In the genomic region with DNA sequence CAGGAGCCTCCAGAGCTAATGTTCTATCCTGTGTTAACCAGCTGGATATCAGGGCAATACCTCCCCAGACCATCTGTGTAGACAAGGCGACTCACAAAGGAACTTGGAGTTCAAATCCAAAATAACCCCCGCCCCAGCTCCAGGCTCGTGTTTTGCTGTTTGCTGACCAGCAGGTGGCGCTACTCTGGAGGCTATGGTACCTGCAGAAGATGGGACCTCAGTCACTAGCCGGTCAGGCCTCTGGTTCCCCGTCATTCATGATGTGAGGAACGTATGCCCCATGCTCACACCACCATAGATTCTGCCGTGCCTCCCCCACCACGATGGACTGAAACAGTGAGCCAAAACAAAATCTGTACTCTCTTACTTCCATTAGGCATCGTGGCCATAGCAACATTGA, we compare ENCODE assay signal across 9 mouse cellular contexts. TPM values are rescaled to one million over a fixed set of nuclear protein-coding genes. Genes with fewer than 3 reads are reported as not detected.
DNase-seq lines count a peak whose midpoint lies in the region; ATAC-seq lines count a peak whose summit lies in the region.
"Had no signal": no experiment of that assay in that cellular context is flagged by ENCODE, and none has a peak within 500 bp of the region (broad histone marks: within the 10 kb centered on the region; RNA-seq: fewer than 3 reads in every experiment).

No protein-coding gene starts in this region.

- no peak overlapping the region for H3K9ac ChIP-seq in forebrain, embryonic 13.5 days
- no peak overlapping the region for H3K9ac ChIP-seq in intestine, embryonic 16.5 days (ENCODE audit: low read depth, low read length)
- H3K9ac ChIP-seq: embryonic facial prominence, embryonic 12.5 days; limb, embryonic 13.5 days had no signal

- ATAC-seq in common myeloid progenitor, adult 5-6 weeks (replicated peaks; ENCODE audit: low read depth, poor library complexity, severe bottlenecking), result 0 out of 2 replicates have a peak, but pooled peaks have one; percentile 42
- no peak for ATAC-seq in forebrain, embryonic 13.5 days
- no peak for ATAC-seq in intestine, embryonic 16.5 days

- no peak overlapping the region for H3K27ac ChIP-seq in forebrain, embryonic 13.5 days
- no peak overlapping the region for H3K27ac ChIP-seq in intestine, embryonic 16.5 days (ENCODE audit: low read length)
- H3K27ac ChIP-seq: embryonic facial prominence, embryonic 12.5 days; limb, embryonic 13.5 days had no signal

- H3K27me3 ChIP-seq in forebrain, embryonic 13.5 days, result no peaks in the 10 kb centered on the region
- H3K27me3 ChIP-seq in intestine, embryonic 16.5 days (replicated peaks; ENCODE audit: control insufficient read depth, insufficient read depth, low read length), result no peaks in the 10 kb centered on the region
- H3K27me3 ChIP-seq: embryonic facial prominence, embryonic 12.5 days had no signal

- H3K36me3 ChIP-seq in forebrain, embryonic 13.5 days (ENCODE audit: poor library complexity, severe bottlenecking), result no peaks in the 10 kb centered on the region
- no peaks in the 10 kb centered on the region for H3K36me3 ChIP-seq in intestine, embryonic 16.5 days (ENCODE audit: control insufficient read depth, insufficient read depth, low read length)
- H3K36me3 ChIP-seq: embryonic facial prominence, embryonic 12.5 days; limb, embryonic 13.5 days had no signal

- H3K4me2 ChIP-seq in forebrain, embryonic 13.5 days, result no peak overlapping the region
- no peak overlapping the region for H3K4me2 ChIP-seq in intestine, embryonic 16.5 days (ENCODE audit: low read depth, low read length)
- H3K4me2 ChIP-seq: embryonic facial prominence, embryonic 12.5 days; limb, embryonic 13.5 days had no signal

- 39% methylated on average over 10 of the region's 10 CpGs for WGBS in forebrain, embryonic 13.5 days
- WGBS in intestine, embryonic 16.5 days, result 34% methylated on average over 10 of the region's 10 CpGs

- peak; percentile 32 for DNase-seq in kidney, adult 18-20 months
- no peak for DNase-seq in kidney, postnatal 14 days
- DNase-seq in Muller cell, postnatal 12 days (ENCODE audit: inconsistent ontology term), result peak; percentile 12
- peak; percentile 21 for DNase-seq in skeletal muscle tissue, adult 2 months (ENCODE audit: low read depth, low spot score)

- H3K9me3 ChIP-seq in forebrain, embryonic 13.5 days (replicated peaks), result no peaks in the 10 kb centered on the region
- H3K9me3 ChIP-seq in intestine, embryonic 16.5 days (ENCODE audit: control insufficient read depth, low read length), result no peaks in the 10 kb centered on the region

- H3K4me1 ChIP-seq in forebrain, embryonic 13.5 days, result peaks cover 9% of the 10 kb centered on the region
- no peaks in the 10 kb centered on the region for H3K4me1 ChIP-seq in intestine, embryonic 16.5 days (ENCODE audit: control insufficient read depth, insufficient read depth, low read length)
- H3K4me1 ChIP-seq: embryonic facial prominence, embryonic 12.5 days; limb, embryonic 13.5 days had no signal

- H3K4me3 ChIP-seq in forebrain, embryonic 13.5 days, result no peak overlapping the region
- no peak overlapping the region for H3K4me3 ChIP-seq in intestine, embryonic 16.5 days (ENCODE audit: low read length)
- H3K4me3 ChIP-seq: embryonic facial prominence, embryonic 12.5 days; limb, embryonic 13.5 days had no signal

RNA-seq across cellular contexts. Expression of gene Chst8, which starts 37.1 kb away (rescaled TPM):
- not detected in 2 replicates for total RNA-seq in common myeloid progenitor, adult 5-6 weeks (2017)
- polyA plus RNA-seq in forebrain, embryonic 13.5 days (2015; fragmentation: Nextera tagmentation; extraction: Ambion mirVana), result 9.7 and 16.4 TPM in 2 replicates
- polyA plus RNA-seq in intestine, embryonic 16.5 days (2015; fragmentation: Nextera tagmentation; extraction: Ambion mirVana), result 3.9 TPM in 2 replicates
